ENCODE assay signal across 8 mouse cellular contexts in the genomic region with DNA sequence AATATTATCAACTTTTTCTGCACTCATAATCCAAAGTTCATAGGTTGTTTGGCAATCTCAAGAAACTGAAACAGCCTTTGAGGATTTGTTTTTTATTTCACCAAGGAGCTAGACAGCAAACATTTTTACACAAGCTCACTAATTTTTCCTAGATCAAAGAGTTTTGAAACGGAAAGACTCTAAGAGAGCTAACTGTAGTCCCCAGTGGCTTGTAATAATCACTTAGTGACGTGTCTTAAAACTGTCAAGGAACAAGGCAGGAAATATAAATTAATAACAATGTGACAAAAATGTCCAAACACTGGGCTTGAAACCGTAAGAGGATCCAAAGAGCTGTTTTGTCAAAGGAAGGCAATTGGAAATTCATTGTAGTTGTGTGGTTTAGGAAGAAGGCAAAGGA. TPM values are rescaled to one million over a fixed set of nuclear protein-coding genes. Genes with fewer than 3 reads are reported as not detected.
A peak's percentile ranks its signal among the peaks of the same experiment; 100 is the strongest.
DNase-seq lines count a peak whose midpoint lies in the region; ATAC-seq and TF ChIP-seq lines count a peak whose summit lies in the region.

No protein-coding gene starts in this region.

- ATAC-seq in limb, embryonic 14.5 days (ENCODE audit: low FRiP score, low read depth) = no peak
- no peak for ATAC-seq in stomach, postnatal 0 days (ENCODE audit: low FRiP score, low TSS enrichment)

- peak overlapping the region; percentile 47 for H3K4me2 ChIP-seq in limb, embryonic 14.5 days (replicated peaks; ENCODE audit: low read depth, low read length, severe bottlenecking)
- peak overlapping the region; percentile 48 for H3K4me2 ChIP-seq in stomach, postnatal 0 days (replicated peaks; ENCODE audit: low read depth)

- H3K4me3 ChIP-seq in heart, adult 2 months = peak overlapping the region; percentile 72
- peak overlapping the region; percentile 61 for H3K4me3 ChIP-seq in limb, embryonic 14.5 days (replicated peaks; ENCODE audit: low read length)
- H3K4me3 ChIP-seq in stomach, postnatal 0 days (ENCODE audit: low read depth, low read length) = no peak overlapping the region

- H3K36me3 ChIP-seq in heart, adult 2 months (ENCODE audit: control insufficient read depth, insufficient read depth, low read length) = peaks cover 6% of the 10 kb centered on the region
- no peaks in the 10 kb centered on the region for H3K36me3 ChIP-seq in limb, embryonic 14.5 days (ENCODE audit: control insufficient read depth, insufficient read depth, low read length)
- no peaks in the 10 kb centered on the region for H3K36me3 ChIP-seq in stomach, postnatal 0 days (ENCODE audit: control insufficient read depth, insufficient read depth, low read length)

- H3K9me3 ChIP-seq in limb, embryonic 14.5 days (ENCODE audit: control insufficient read depth, low read length) = no peaks in the 10 kb centered on the region
- no peaks in the 10 kb centered on the region for H3K9me3 ChIP-seq in stomach, postnatal 0 days (ENCODE audit: control insufficient read depth, low read length)

- peaks cover under 1% of the 10 kb centered on the region for H3K4me1 ChIP-seq in heart, adult 2 months (ENCODE audit: control insufficient read depth, insufficient read depth, low read length)
- H3K4me1 ChIP-seq in limb, embryonic 14.5 days (ENCODE audit: control insufficient read depth, insufficient read depth, low read length) = no peaks in the 10 kb centered on the region
- H3K4me1 ChIP-seq in stomach, postnatal 0 days (replicated peaks; ENCODE audit: control insufficient read depth, insufficient read depth) = no peaks in the 10 kb centered on the region

- no peak for TF ChIP-seq EP300 in heart, adult 2 months (IDR thresholded peaks at IDR 0.05; ENCODE audit: insufficient read depth, low read depth, low read length)
- TF ChIP-seq EP300 in stomach, postnatal 0 days (optimal IDR thresholded peaks at IDR 0.05) = no peak

- H3K9ac ChIP-seq in heart, adult 2 months (ENCODE audit: low read depth, low read length) = no peak overlapping the region
- H3K9ac ChIP-seq in limb, embryonic 14.5 days (ENCODE audit: low read depth, low read length, severe bottlenecking) = peak overlapping the region; percentile 28; the same call in 1 of the 2 replicates
- H3K9ac ChIP-seq in stomach, postnatal 0 days (ENCODE audit: low read length) = no peak overlapping the region

- no peaks in the 10 kb centered on the region for H3K27me3 ChIP-seq in heart, adult 2 months (ENCODE audit: control insufficient read depth, insufficient read depth, low read length)
- no peaks in the 10 kb centered on the region for H3K27me3 ChIP-seq in limb, embryonic 14.5 days (ENCODE audit: control insufficient read depth, insufficient read depth, low read length)
- no peaks in the 10 kb centered on the region for H3K27me3 ChIP-seq in stomach, postnatal 0 days (ENCODE audit: control insufficient read depth, insufficient read depth, low read length)

- DNase-seq in heart, adult 2 months = no peak
- DNase-seq in heart, postnatal 4 days = no peak
- peak; percentile 20 for DNase-seq in thymus, postnatal 0 days (ENCODE audit: low spot score)
- DNase-seq in thymus, adult 18-20 months = no peak
- no peak for DNase-seq in limb, embryonic 14.5 days (ENCODE audit: low spot score)
- DNase-seq in stomach, postnatal 0 days (ENCODE audit: low spot score) = no peak
- DNase-seq in layer of hippocampus, postnatal 36 days = no peak
- no peak for DNase-seq in adrenal gland, postnatal 4 days (ENCODE audit: low spot score in 2 of 2)

- 29% methylated on average over 3 of the region's 3 CpGs for WGBS in heart, adult 2 months
- WGBS in limb, embryonic 14.5 days = 23% methylated on average over 3 of the region's 3 CpGs
- WGBS in stomach, postnatal 0 days = 27% methylated on average over 3 of the region's 3 CpGs

- TF ChIP-seq POLR2A in heart, adult 2 months (IDR thresholded peaks at IDR 0.05; ENCODE audit: insufficient read depth, low read depth, low read length) = no peak
- TF ChIP-seq POLR2A in limb, embryonic 14.5 days (IDR thresholded peaks at IDR 0.05; ENCODE audit: borderline replicate concordance, extremely low read depth, insufficient read depth, insufficient read length) = no peak

- peak overlapping the region; percentile 77 for H3K27ac ChIP-seq in heart, adult 2 months
- no peak overlapping the region for H3K27ac ChIP-seq in limb, embryonic 14.5 days (replicated peaks; ENCODE audit: low read depth, low read length)
- no peak overlapping the region for H3K27ac ChIP-seq in stomach, postnatal 0 days (replicated peaks)

- H3K79me2 ChIP-seq in heart, adult 2 months (replicated peaks; ENCODE audit: control insufficient read depth, insufficient read depth, low read length) = 0 out of 2 replicates have a peak, but pooled peaks cover under 1% of the 10 kb centered on the region

- intact Hi-C loops in heart, adult 2 months (cut with DNase I) = no loop called here

- no peak for TF ChIP-seq CTCF in heart, adult 2 months (IDR thresholded peaks at IDR 0.05)
- no peak for TF ChIP-seq CTCF in stomach, postnatal 0 days (IDR thresholded peaks at IDR 0.05; ENCODE audit: low read depth)

RNA-seq across cellular contexts. Expression of gene Ogt, which starts 1.0 kb away (rescaled TPM):
- total RNA-seq in heart, adult 2 months (2021) = 10 to 100 TPM; 51.0 to 53.1 TPM
- 52.4 and 113 TPM in 2 replicates for polyA plus RNA-seq in heart, adult 2 months (2012; rRNA removed)
- total RNA-seq in heart, postnatal 4 days (2021) = 10 to 100 TPM; 84.4 to 86.9 TPM
- polyA plus RNA-seq in thymus, postnatal 0 days (2015; fragmentation: Nextera tagmentation; extraction: Ambion mirVana) = 127 and 142 TPM in 2 replicates
- 354 and 370 TPM in 2 replicates for polyA plus RNA-seq in limb, embryonic 14.5 days (2012; rRNA removed)
- polyA plus RNA-seq in limb, embryonic 14.5 days (2014; fragmentation: Nextera tagmentation; extraction: Ambion mirVana) = 207 and 220 TPM in 2 replicates
- polyA plus RNA-seq in stomach, postnatal 0 days (2015; fragmentation: Nextera tagmentation; extraction: Ambion mirVana) = 41.1 and 48.2 TPM in 2 replicates
- total RNA-seq in layer of hippocampus, postnatal 36 days (2021) = 100 to 1,000 TPM; 220 to 236 TPM
- 100 to 1,000 TPM; 250 to 275 TPM for total RNA-seq in adrenal gland, postnatal 4 days (2021)
